Mouse (Mus musculus) fat pad, adult 2 months (tissue): Measurements from ENCODE around the gene Tfcp2.
"Not testable (repeated sequence)": the region's sequence is repeated elsewhere in the genome, so short reads cannot be mapped to it uniquely, and the experiment has no call there.

ENCODE experiments used
- DNase-seq: peaks from one replicate; pipeline ENCODE4 v3.0.0-alpha.2; 2011; ENCODE audit warnings: low read depth, low spot score; ENCODE audit errors: extremely low read depth

The Tfcp2 gene

DNA sequence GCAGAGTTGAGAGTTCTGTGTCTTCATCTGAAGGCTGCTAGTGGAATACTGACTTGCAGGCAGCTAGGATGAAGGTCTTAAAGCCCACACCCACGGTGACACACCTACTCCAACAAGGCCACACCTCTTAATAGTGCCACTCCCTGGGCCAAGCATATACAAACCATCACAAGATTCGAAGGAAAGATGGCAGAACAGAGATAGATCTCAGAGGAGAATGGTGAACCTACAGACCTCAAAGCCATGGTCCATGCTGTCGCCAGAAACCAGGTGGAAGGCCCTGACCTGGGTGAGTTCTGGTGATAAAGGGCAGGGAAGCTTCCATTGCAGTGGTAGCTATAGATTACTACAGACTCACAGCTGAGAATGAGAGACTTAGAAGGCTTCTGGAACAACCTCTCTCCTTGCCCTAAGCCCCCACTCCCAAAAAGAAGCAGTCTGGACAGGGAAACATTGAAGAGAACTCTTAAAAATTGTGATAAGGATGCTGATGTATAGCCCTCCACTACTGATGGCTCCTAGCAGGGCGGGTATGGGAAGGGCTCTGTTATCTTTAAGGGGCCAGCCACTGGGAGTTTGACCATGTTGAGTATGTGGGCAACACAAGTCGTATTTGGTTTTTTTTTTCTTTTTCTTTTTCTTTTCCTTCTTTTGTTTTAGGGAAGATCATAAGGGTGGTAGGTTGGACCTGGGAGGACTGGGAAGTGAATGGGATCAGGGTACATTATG, 6.1 kb upstream of the Tfcp2 start:
- DNase-seq = no peak

DNA sequence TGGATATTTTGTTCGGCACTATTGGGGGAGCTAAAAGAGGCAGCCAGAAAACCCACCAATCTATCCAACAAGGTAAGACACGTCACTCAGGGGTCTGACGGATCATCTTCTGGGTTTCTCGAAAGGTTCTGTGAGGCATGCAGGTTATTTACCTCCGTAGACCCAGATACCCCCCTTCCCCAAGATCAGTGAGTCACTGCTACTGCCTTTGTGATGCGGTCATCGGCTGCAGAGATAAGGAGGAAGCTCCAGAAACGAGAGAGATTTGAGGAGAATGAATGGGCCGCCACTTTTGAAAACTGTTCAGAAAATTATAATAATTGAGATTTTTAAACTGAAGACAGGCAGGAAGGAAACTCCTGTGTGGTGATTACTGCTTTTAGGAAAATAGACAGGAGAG, 4.6 kb upstream of the Tfcp2 start:
- no peak for DNase-seq

DNA sequence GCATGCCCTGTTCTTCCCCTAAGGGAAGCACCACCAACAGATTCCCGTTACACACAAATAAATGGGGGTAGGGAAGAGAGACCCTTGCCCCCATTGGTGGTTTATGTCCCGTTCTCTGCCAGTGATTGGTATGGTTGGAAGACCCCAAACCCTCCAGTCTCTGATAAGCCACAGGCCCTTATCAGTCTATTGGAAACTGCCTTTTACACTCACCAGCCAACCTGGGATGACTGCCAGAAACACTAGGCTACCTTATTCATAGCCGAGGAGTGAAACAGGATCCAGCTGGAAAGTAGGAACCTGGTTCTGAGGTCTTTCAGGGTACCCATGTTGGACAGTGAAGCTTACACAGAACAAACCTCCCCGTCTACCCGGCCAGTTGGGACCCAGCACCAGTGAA, 4.2 kb upstream of the Tfcp2 start:
- no peak for DNase-seq

DNA sequence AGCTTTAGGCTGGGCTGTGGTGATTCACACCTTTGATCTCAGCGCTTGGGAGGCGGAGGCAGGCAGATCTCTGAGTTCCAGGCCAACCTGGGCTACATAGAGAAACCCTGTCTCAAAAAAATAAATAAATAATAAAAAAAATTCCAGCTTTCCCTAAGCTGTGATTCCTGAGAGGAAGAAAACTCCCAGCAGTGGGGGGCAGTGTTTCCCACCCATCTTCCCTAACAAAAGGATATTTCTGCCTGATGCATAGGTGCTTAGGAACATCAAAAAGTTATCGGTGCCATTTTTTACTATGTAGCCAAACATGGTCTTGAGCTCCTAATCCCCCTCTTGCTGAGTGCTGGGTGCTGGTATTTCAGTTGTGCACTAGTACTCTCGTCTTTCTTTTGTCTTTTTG, 1.5 kb downstream of the Tfcp2 start:
- DNase-seq = no peak

DNA sequence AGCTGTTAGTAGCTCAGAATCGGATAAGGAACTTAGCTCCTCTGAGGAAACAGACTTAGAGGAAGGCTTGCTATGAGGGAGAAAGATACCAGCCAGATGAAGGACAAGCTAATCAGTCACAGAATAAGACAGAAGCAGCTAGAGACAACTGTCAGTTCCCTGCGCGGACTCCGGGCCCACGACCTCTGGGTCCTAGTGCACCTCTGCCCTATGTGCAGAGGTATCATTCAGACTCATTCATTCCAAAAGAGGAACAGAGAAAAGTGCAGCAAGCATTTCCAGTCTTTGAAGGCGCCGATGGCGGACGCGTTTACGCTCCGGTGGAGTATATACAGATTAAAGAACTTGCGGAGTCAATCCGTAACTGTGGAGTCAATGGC, 8.2 kb downstream of the Tfcp2 start:
- DNase-seq = not testable (repeated sequence)

DNA sequence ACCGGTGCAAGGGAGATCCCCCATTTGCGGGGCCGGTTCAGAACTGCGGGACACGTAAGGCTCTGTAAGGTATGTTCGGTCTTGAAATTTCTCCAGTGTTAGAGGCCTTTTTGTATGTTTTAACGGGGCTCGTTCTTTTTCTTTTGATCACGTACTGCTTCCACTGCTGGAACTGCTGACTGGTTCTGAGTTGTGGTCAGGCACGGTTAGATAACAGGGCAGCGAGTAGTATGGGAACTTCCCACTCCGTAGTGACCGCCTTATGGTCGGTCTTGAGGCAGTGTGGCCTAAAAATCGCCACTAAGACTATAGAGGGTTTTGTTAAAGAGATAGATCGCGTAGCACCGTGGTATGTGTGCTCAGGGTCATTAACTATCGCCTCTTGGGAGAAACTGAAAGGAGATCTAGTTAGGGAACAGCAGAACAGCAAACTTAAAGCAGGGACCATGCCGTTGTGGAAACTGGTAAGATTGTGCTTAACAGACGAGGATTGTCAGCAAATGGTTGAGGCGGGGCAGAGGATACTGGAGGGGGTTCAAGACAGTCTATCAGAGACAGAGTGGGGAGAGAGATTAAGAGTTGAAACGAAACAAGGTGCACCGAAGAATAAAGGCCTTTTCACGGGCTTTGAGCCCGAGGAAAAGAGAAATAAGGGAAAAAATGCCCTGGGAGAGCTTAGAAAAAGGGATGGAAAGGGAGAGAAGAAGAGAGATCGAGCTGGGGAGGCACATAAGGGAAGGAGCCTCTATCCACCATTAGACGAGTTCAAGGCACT, 8.7 kb downstream of the Tfcp2 start:
- not testable (repeated sequence) for DNase-seq

DNA sequence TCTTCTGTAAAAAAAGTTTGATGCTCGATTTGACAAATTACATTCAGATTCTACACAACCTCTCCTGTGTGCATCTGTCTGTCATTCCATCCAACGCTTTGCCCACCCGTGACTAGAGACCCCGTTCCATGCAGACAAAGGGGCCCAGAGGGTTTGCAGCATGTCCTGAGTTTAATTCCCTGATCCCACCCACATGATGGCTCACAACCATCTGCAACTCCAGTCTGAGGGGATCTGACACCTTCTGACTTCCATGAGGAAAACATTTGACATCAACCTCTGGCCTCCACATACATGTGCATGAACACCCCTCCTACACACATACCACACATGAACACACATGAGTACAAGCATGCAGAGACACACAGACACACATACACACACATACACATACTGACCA, 10.4 kb downstream of the Tfcp2 start:
- no peak for DNase-seq

DNA sequence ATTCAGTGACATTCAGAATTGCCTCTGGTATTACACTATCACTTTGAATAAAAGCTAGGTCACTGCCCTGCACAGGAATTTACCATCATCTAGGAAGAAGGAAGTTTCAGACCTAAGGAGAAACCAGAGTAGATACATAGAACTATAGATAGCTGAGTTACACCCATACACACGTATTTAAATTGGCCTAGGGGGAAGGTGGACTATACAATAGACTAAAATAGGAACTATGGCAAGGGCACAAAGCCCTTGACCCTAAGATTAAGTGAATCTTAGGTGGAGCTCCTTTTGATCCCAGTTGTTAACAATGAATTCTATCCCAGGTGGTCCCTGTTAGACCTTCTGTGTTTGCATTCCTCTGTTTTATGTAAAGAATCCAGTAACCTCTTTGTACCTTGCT, 10.8 kb downstream of the Tfcp2 start:
- not testable (repeated sequence) for DNase-seq

DNA sequence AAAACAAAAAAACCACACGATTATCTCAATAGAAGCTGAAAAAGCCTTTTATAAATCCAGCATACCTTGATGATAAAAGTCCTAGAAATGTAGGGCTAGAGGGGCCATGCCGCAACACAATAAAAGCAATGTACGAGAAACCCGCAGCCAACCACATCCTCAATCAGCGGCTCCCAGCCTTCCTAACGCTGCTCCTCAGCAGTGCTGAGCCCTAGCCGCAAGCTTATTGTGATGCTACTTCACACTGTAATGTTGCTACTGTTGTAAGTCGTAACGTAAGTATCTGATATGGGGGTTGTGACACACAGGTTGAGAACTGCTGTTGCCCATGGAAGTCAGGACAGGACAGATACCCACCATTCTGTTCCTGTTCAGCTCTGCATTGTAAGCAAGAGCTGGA, 12.4 kb downstream of the Tfcp2 start:
- no peak for DNase-seq

DNA sequence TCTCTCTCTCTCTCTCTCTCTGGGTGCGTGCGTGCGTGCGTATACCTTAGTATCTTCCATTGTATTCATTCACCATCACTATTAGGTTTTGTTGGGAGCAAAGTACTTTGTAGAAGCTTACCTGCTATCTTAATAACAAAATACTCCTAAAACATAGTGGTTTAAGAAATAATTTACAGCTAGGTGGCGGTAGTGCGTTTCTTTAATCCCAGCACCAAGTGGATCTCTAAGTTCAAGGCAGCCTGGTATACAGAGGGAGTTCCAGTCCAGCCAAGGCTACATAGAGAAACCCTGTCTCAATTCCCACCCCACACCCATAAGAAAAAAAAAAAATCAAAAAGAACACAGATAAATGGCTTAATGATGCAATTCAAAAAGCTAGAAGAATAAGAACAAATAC, 13.9 kb downstream of the Tfcp2 start:
- DNase-seq = no peak

DNA sequence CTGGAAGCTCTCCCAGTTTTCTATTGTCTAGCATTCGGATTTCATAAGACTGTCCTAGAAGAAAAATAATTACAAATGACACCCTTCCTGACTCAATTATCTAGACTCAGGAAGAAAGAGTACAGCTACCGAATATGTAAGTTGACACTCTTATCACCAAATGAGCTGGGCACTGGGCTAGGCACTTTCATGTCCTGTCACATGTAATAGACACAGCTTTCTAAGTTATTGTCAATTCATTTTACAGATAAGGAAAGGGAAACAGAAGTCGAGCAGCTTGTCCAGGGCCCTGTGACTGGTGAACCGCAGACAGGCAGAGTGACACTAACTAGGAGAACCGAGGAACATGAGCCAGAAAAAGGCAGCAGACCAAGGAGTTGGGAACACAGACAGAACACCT, 23.9 kb downstream of the Tfcp2 start:
- DNase-seq = no peak

DNA sequence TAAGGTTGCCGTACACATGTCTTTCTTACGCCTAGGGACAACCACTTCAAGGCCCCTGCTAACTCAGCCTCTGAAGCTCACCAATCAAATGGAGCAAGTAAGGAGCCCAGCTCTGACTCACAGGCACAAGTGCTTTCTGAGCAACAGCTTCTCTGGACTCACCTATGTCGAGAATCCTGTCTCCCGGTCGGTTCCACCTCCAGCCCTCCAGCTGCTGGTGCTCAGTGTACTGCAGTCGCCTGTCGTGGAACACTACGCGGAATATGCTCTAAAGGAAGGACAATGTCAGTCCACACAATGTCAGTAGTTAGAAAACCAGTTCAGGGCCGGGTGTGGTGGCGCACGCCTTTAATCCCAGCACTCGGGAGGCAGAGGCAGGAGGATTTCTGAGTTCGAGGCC, 26.4 kb downstream of the Tfcp2 start:
- no peak for DNase-seq

DNA sequence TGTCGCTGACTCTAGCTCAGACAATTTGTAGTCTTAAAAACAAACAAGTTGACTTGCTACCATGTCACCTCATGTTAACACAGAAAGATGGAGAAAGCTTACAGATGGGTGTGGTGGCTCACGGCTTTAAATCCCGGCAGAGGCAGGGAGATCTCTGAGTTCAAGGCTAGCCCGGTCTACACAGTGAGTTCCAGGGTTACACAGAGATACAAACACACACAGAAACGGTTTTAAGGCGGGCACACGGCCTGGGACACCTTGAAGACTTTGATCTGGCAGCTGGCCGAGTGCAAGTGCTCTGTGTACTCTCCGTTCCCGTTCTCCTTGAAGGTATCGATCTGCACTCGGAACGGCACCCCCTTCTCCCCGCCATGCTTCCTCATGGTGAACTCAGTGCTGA, 31.5 kb downstream of the Tfcp2 start:
- DNase-seq = no peak

DNA sequence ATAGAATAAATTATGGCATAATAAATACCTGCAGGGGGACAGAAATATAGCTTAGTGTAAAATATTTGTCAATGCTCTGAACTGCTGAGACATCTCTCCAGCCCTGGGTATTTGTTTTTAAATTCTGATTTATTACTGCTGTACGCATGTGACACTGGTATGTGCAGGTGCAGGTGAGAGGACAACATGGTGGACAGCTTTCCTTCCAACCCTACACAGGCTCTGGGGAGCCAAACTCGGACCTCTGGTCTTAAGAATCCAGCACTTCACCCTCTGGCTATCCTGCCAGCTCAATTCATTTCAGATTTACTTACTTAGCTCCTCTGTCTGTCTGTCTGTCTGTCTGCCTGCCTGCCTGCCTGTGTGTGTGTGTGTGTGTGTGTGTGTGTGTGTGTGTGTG, 36.7 kb downstream of the Tfcp2 start:
- no peak for DNase-seq

DNA sequence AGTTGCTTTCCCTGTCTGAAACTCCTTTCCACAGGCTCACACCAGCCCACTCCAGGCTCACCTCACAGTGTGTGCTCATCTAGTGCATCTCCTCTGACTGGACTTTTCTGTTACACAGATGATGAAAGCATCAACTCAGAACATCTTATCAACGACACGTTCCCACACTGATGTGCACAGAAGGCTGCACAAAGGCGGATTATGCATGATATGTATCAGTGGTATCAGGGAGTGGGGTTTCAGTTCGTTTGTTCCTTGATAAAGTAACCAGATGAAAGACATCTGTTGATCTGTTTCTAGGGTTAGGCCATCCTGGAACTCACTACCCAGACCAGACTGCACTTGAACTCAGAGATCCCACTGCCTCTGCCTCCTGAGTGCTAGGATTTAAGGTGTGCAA, 38.4 kb downstream of the Tfcp2 start:
- no peak for DNase-seq

DNA sequence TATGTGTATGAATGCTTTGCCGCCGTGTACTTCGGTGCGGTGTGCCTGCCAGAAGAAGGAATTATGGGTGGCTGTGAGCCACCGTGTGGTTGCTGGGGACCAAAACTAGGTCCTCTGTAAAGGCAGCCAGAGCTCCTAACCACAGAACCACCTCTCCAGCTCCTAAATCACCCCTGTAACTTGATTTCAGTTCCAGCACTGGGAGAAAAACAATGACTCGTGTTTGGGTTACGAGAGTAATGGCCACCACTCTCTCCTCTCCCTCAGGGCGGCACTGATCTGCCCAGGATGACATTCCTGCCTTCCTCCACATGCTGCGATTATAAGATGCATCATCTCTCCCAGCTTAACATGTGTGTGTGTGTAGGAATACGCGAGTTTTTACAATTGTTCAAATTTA, 41.7 kb downstream of the Tfcp2 start:
- DNase-seq = no peak

DNA sequence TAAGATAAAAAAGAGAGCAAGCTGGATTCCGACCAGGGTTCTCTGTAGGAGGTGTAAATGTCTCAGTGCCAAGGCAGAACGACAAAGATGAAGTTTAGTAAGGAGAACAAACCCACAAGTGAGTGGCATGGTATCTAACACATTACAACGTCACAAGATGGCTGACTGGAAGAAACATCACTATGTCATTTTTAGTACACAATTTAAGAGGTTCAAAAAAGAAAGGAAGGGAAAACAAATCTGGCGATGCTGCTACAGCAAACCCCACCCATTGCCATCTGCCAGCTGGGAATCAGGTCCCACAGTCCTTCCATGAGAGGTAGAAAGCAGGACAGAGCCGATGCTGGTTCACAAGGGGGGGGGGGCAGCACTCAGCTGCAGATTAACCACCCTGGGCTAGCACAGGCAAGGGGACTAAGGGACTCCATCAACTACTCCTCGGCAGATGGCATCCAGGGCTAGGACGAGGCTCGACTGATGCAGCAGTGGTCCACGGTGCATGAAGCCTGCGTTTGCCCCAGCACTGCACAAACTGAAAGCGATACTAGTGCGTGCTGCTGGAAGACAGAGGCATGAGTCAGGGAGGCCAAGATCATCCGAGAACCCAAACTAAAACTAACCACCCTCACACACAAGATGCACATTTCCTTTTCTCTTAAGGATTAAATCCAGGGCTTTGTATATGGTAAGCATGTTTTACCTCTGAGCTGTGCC, 43.2 kb downstream of the Tfcp2 start:
- DNase-seq = no peak

DNA sequence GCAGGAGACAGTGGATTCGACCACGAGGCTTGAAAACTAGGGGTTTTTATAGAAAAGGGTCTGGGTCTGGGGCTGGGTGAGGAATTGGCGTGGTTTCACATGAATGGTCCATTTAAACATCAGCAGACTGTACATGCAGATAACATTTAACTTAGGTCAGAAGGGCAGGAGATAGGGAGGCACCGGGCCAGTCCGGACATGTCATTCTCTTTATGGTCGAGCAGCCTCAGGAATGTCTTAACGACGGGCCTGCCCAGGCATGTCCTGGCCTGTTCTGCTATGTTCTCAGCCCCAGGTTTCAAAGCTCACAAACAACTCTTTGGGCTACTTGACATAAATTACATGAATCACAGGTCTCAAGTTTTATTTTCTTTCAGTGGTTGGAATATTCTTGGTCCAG, 52.3 kb downstream of the Tfcp2 start:
- DNase-seq = not testable (repeated sequence)

DNA sequence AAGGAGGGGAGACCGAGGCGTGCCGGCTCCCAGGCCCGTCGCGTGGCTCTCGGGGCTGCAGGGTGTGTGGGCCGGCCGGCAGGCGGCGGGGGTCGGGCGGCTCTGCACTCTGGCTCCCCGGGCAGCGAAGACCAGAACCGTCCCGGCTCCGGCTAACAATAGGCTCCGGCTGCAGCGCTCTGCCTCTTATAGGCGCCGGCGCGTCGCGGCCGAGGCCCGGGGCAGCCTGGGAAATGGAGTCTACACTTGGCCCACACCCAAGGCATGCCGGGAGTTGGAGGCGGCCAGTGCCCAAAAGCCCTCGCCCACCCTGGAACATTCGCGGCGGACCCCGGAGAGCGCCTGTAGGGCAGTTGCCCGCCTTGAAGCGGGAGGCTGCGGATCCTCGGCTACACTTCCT, 56.7 kb downstream of the Tfcp2 start, which contains the start of gene Csrnp2:
TSS of gene Csrnp2 (minus strand) at position 387 of the 400 bp plus-strand sequence.
- DNase-seq = no peak

DNA sequence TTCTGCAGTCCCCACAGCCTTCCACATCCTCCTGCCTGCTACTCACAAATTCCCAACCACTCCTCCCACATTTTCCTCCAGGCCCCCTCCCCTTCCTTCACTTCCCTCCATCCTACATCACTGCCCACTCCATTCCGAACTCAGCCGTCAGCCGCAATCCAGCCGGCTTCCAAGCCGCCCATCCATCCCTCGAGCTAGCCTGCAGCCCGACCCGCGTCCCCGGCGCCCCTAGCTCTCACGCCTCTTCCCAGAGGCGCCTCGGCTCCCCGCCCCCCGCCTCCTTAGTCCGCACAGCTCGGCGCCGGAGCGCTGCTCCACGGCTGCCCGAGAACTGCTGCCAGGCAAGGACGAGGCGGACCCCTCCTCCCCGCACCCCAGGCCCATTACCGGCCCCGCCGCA, 57.2 kb downstream of the Tfcp2 start:
- no peak for DNase-seq

DNA sequence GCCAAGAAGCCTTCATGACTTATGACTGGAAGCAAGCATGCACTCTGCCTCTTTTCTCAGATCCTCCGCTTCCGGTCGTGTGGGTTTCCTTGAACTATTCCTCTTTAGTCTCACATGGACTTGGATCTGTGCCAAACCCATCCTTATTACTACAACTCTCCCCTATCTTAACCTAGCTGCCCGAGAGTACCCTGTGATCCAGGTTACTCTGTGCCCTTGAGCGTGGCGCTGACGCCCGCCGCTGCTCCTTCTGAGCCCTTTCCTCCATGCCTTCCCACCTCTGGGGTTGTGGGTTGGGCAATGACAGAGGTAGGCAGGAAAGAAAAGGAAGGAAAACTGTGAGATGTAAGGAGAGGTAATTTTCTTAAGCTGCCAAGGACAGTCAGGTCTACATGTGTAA, 59.8 kb downstream of the Tfcp2 start:
- no peak for DNase-seq

DNA sequence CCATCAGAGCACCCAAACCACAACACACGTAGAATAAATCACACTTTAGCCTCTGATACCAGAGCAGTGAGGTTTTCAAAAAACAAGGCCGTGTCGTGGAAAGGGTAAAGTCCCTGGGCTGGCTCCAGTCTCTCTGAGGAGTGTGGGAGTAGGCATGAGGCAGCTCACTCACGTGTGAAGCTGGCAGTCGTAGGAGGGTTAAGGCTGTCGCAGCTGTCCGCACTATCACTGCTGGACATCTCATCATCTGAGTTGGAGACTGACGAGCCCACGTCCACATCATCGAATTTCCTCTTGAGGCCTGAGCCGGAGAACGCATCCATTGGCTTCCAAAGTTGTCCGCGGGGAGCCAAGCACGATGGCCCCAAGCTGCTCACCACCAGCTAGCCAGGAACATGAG, 62.5 kb downstream of the Tfcp2 start:
- DNase-seq = no peak
